Mouse (Mus musculus): ENCODE measurements around the gene Lrpprc. TPM values are rescaled to one million over a fixed set of nuclear protein-coding genes. Genes with fewer than 3 reads are reported as not detected.
A peak's percentile ranks its signal among the peaks of the same experiment; 100 is the strongest.

The Lrpprc gene
- total RNA-seq, 2 experiments from 2014 or later = 59.0 to 63.0 TPM

DNA sequence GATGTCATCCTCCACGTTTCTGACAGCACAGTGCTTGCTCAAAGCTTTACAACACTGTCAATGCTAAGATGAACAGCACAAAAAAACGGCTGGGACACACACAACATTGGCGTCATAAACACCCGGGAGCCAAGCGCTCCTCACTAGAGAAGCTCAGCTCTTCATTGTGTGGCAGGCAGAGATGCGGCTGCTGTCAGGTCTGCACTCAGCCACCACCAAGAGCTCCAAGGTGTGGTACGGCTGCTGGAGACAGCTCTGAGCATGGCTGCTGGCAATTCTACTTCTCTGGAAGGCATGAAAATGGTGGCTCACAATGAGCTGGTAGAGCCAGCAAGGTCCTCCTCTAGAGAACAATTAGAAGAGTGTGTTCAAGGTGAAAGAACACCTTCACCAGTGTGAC lies 81.8 kb downstream of the Lrpprc start:
- Histone ChIP-seq H3K27ac (no peak overlapping the region), H3K4me3 (no peak overlapping the region)
- intact Hi-C loops (cut with DNase I) = no loop called here
- no peak for DNase-seq (ENCODE audit: extremely low spot score in 1 of 2, low spot score in 2 of 2)
- no peak for TF ChIP-seq CTCF (IDR thresholded peaks at IDR 0.05)

DNA sequence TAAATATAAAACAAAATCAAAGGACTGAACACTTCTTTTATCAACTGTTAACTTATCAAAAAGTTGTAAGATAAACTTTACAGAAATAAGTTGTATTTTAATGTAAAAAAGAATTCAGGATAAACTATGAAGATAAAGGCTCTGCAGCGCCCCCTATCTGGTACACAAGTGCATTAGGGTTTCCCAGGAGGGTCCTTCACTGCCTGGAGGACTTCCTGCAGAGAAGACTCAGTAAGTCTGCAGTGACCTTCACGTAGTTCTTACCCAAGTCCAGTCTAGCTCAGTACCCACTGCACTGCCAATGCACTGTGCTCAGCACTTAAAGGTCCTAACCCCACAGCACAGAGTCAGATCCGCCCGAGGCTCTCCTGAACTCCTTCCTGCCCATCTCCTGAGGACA lies 83.2 kb downstream of the Lrpprc start:
- DNase-seq (ENCODE audit: extremely low spot score in 1 of 2, low spot score in 2 of 2) = no peak
- Histone ChIP-seq H3K4me3 (no peak overlapping the region), H3K27ac (no peak overlapping the region)
- TF ChIP-seq CTCF (IDR thresholded peaks at IDR 0.05) = peak; percentile 53
- intact Hi-C loops (cut with DNase I) = no loop called here

DNA sequence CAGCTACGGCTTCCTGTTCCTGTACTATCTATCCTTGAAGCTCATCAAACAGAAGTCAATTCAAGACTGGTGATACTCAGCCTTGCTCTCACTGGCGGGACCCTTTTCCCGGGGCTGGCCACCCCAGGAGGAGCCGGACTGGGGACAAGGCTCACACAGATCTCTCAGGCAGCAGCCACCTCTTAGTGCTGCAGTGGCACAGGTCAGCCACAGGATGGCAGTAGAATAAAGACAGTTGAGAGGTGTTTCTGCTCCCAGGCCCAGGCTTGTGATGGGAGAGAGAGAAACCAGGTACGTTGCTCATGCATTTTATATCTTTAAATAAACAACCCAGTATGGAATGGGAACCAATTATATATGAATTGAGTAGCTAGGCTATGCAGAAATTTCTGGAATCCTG lies 91.9 kb downstream of the Lrpprc start:
- TF ChIP-seq CTCF (IDR thresholded peaks at IDR 0.05) = peak; percentile 95
- intact Hi-C loops (cut with DNase I) = loop anchor here (2.0 to 5.0 kb wide), 3 partner anchors 64 to 934 kb away; no protein-coding TSS in a partner anchor

DNA sequence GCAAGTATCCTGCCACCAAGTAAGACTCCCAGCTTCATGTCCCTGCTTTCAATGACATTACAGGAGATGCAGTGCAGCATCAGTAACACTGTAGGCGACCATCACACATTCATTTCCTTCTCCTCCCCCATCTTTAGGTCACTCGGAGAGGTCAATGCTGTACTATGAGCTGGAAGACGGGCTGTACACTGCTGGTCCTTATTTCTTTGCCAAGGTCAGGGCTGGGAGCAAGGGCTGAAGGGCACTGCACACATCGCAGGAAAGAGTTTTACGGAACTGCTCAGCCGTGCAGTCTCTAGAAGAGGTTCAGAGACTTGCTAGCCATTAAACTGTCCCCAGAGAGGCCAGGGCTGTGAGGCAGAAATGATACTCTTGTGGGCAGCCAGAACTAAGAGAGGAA lies 94.1 kb downstream of the Lrpprc start:
- intact Hi-C loops (cut with DNase I) = loop anchor here (5.0 kb wide), 2 partner anchors 224 to 936 kb away; no protein-coding TSS in a partner anchor
- H3K27ac ChIP-seq = no peak overlapping the region
- no peak for DNase-seq (ENCODE audit: extremely low spot score in 1 of 2, low spot score in 2 of 2)
- H3K4me3 ChIP-seq = no peak overlapping the region
- TF ChIP-seq CTCF (IDR thresholded peaks at IDR 0.05) = no peak

More for the DNA sequence above, 91.9 kb downstream of the Lrpprc start:
- no peak overlapping the region for H3K27ac ChIP-seq
- H3K4me3 ChIP-seq = no peak overlapping the region
- DNase-seq (ENCODE audit: extremely low spot score in 1 of 2, low spot score in 2 of 2) = peak; percentile 65 to 70

DNA sequence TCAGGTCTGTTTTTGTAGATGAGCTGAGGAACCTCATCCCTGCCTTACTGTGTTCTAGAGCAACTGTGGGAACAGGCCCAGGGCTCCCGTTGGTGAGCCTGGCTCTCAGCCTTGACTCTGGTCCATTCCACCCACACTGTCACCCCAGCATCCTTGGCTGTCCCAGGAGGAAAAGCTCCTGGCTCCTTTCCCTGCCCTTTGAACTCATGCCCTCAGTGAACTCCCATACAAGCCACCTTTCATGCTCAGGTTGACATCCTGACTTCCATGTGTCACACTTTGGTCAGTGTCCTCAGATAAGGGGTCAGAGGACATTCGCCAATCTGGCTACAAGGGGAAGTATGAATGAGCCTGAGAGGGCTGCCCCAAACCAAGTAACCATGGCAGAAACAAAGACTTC lies 96.8 kb downstream of the Lrpprc start:
- H3K27ac ChIP-seq = no peak overlapping the region
- DNase-seq (ENCODE audit: extremely low spot score in 1 of 2, low spot score in 2 of 2) = no peak
- no peak overlapping the region for H3K4me3 ChIP-seq
- intact Hi-C loops (cut with DNase I) = no loop called here
- no peak for TF ChIP-seq CTCF (IDR thresholded peaks at IDR 0.05)

DNA sequence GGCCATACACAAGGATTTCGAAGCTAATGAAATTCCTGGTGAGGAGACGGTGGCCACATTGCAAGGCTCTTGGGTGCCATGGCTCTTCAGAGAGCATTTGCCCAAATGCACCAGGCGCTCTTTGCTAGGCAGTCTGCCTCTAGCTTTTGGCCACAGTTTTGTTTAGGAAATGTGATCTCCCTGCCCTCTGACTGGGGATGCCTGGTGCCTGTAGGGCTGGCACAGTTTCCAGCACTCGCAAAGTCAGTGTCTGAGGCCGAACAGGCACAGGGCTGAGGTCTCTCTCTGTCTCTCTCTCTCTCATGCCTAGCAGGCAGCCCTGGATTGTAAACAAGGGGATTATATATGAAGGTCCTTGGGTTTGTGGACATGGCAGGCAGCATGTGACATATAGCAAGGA lies 100.5 kb downstream of the Lrpprc start:
- DNase-seq (ENCODE audit: extremely low spot score in 1 of 2, low spot score in 2 of 2) = no peak
- intact Hi-C loops (cut with DNase I) = no loop called here
- TF ChIP-seq CTCF (IDR thresholded peaks at IDR 0.05) = no peak

DNA sequence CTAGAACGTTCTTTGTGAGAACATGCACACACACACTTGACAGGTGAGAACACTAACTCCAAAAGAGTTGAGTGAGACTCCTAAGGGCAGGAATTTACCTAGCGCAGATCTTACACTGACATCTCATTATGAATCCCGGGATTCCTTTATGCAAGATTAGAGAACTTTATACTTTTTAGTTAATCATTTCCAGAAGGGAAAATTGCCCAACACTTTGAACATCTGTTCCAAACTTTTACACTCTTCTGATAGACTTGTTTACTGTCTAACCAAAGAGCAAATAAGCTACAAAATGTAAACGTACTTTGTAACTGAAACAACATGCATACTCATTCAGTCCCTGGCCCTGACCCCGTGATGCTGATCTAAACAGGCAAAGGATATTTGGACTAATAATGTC lies 101.3 kb downstream of the Lrpprc start:
- intact Hi-C loops (cut with DNase I) = no loop called here
- no peak overlapping the region for H3K27ac ChIP-seq
- H3K4me3 ChIP-seq = no peak overlapping the region
- no peak for TF ChIP-seq CTCF (IDR thresholded peaks at IDR 0.05)
- DNase-seq (ENCODE audit: extremely low spot score in 1 of 2, low spot score in 2 of 2) = no peak

More for the DNA sequence above, 100.5 kb downstream of the Lrpprc start:
- H3K27ac ChIP-seq = no peak overlapping the region
- H3K4me3 ChIP-seq = no peak overlapping the region

DNA sequence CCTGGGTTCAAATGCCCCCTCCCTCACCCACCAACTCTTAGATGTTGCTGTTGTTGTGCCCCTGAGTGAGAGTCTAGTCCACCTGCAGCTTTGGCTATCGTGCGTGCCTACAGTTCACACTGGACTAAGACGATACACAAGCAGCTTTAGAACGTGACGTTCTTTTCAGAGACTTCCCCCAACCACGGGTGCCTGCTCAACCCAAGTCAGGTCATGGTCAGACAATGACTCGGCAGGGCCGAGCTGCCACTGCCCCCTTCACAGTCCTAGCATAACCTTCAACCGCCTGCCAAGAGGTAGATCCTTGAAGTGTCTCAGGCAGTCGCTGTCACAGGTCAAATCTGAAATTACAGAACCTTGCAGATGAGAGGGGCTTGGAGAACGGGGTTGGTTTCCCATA lies 101.8 kb downstream of the Lrpprc start:
- intact Hi-C loops (cut with DNase I) = no loop called here

DNA sequence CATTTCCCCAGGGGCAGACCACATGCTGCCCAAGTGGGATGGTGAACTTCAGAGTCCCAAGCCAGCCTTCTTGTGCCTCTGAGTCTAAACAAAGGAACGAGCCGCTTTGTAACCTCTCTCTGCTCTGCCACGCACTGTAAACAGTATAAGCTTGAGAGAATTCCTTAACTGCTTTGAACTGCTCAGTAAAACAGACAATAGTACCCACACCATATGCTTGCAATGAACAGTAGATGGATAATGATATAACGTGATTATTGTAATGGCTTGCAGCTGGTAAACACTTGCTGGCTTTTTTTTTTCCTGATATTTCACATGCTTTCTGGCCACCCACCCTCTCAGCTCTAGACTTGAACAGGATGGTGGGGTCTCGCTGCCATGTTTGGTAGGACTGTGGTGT lies 102.6 kb downstream of the Lrpprc start:
- Histone ChIP-seq H3K27ac (no peak overlapping the region), H3K4me3 (no peak overlapping the region)
- TF ChIP-seq CTCF (IDR thresholded peaks at IDR 0.05) = no peak
- DNase-seq (ENCODE audit: extremely low spot score in 1 of 2, low spot score in 2 of 2) = no peak
- intact Hi-C loops (cut with DNase I) = no loop called here

More for the DNA sequence above, 101.8 kb downstream of the Lrpprc start:
- no peak overlapping the region for H3K27ac ChIP-seq
- DNase-seq (ENCODE audit: extremely low spot score in 1 of 2, low spot score in 2 of 2) = no peak
- TF ChIP-seq CTCF (IDR thresholded peaks at IDR 0.05) = no peak
- no peak overlapping the region for H3K4me3 ChIP-seq

DNA sequence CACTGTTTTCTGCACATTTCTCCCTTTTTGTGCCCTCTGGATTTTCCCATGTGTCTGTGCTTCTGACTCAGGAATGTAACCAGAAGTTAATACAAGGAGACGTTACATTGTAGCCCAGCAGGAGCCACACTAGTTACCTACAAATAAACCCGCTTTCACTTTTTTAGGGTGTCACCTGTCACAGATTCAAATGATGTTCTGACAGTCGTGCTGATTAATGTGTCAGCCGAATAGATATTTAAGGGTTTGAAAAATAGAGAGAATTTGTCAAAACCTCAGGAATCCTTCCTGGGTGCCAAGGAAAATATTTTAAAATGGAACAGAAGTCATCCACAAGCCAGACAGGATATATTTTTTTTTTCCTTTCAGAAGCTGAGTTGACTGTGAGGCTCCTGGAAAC lies 105.3 kb downstream of the Lrpprc start:
- Histone ChIP-seq H3K27ac (no peak overlapping the region), H3K4me3 (no peak overlapping the region)
- intact Hi-C loops (cut with DNase I) = no loop called here
- no peak for DNase-seq (ENCODE audit: extremely low spot score in 1 of 2, low spot score in 2 of 2)
- TF ChIP-seq CTCF (IDR thresholded peaks at IDR 0.05) = no peak

DNA sequence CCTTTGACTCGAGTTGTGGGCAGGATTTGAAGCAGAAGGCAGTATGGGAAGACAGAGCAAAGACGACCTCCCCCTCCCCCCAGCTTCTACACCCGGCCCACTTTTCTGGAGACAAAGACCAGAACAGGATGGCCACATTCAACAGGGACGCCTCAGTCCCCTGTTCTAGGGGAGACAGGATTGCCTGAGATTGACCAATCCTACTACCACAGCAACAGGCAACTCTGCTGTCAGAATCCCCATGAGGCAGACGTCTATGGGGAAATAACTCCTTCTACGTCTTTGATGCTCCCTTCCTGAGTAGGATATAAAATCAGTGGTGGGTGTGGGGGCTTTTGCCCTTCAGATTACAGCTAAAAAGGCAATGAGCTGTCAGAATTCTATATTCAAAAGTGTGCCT lies 106.3 kb downstream of the Lrpprc start:
- Histone ChIP-seq H3K4me3 (no peak overlapping the region), H3K27ac (no peak overlapping the region)
- intact Hi-C loops (cut with DNase I) = no loop called here
- DNase-seq (ENCODE audit: extremely low spot score in 1 of 2, low spot score in 2 of 2) = no peak
- TF ChIP-seq CTCF (IDR thresholded peaks at IDR 0.05) = no peak

DNA sequence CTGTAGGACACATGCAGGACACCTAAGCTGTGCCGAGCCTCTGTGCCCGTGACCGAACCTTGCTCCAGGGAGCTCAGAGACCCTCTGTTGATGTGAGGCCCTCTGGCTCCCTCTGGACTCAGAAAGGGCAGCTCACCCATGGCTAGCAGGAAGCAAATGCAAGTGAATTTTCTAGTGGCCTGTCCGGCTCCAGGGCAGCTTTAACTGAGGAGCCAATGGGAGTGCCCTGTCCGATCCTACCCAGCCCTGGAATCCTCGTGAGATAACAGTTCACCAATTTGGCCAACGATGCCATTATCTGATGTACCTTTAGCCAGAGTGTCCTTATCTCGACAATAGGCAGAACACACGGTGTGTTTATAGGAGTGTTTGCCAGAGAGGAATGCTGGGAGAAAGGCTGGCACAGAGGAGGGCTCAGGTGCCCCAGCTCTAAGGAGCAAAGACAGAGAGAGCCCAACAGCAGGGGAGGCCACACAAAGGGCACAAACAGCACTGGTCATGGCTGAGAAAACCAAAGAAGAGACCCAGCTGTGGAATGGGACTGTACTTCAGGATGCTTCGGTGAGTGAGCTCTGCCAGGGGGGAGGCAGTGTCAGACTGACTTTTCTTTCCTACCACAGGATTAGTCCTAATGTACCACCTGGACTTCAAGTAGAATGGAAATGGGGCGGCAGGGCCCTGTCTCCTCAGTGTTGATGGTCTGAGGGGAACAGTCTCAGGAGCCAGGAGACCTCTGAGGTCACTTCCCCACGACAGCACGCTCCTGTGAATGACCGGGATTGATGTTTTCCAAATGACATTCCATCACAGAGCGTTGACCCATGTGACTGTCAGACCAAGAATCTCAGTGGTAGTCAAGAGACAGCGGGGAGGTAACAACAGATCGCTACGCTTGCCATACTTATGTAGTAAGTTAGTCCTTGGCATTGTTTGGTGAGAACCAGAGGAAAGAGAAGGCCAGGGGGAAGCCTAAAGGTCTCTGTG lies 107.6 kb downstream of the Lrpprc start, which contains the start of gene Abcg5:
TSS of gene Abcg5 (minus strand) at position 278 of the 984 bp plus-strand sequence.
- DNase-seq (ENCODE audit: extremely low spot score in 1 of 2, low spot score in 2 of 2) = no peak
- Histone ChIP-seq H3K27ac (no peak within 1 kb of the TSS), H3K4me3 (no peak within 1 kb of the TSS)
- intact Hi-C loops (cut with DNase I) = no loop called here
- TF ChIP-seq CTCF (IDR thresholded peaks at IDR 0.05) = no peak
